Mouse (Mus musculus): ENCODE measurements around the gene Myo1g. TPM values are rescaled to one million over a fixed set of nuclear protein-coding genes. Genes with fewer than 3 reads are reported as not detected.

Myo1g gene
- polyA plus RNA-seq, 1 experiment from 2014 or later = 1.5 TPM

GRCm38 (mm10) chr11:6549770-6550169 lies 29.0 kb upstream of the Myo1g start:
- no peak overlapping the region for H3K4me3 ChIP-seq
- no peak overlapping the region for H3K27ac ChIP-seq
- WGBS = 92% methylated on average over 2 of the region's 2 CpGs
- H3K9ac ChIP-seq = no peak overlapping the region
- H3K9me3 ChIP-seq = no peaks in the 10 kb centered on the region
- peaks cover 33% of the 10 kb centered on the region for H3K36me3 ChIP-seq
- no peak for ATAC-seq (ENCODE audit: low FRiP score, low read depth)
- H3K4me2 ChIP-seq (replicated peaks) = no peak overlapping the region
- H3K27me3 ChIP-seq = no peaks in the 10 kb centered on the region
- peaks cover 19% of the 10 kb centered on the region for H3K4me1 ChIP-seq

GRCm38 (mm10) chr11:6547696-6548325 lies 27.0 kb upstream of the Myo1g start:
- WGBS = 24% methylated on average over 6 of the region's 6 CpGs
- Histone ChIP-seq H3K9ac (peak overlapping the region; percentile 80), H3K4me1 (peaks cover 19% of the 10 kb centered on the region), H3K9me3 (no peaks in the 10 kb centered on the region), H3K27ac (peak overlapping the region; percentile 98; the same call in 1 of the 2 replicates), H3K27me3 (no peaks in the 10 kb centered on the region), H3K4me3 (peak overlapping the region; percentile 87), H3K4me2 (replicated peaks) (peak overlapping the region; percentile 67), H3K36me3 (peaks cover 26% of the 10 kb centered on the region)
- ATAC-seq (ENCODE audit: low FRiP score, low read depth) = no peak

GRCm38 (mm10) chr11:6547037-6547680 lies 26.4 kb upstream of the Myo1g start:
- H3K4me1 ChIP-seq = peaks cover 19% of the 10 kb centered on the region
- under 1% methylated on average over 30 of the region's 41 CpGs for WGBS
- peak overlapping the region; percentile 80 for H3K9ac ChIP-seq
- H3K9me3 ChIP-seq = no peaks in the 10 kb centered on the region
- H3K36me3 ChIP-seq = peaks cover 20% of the 10 kb centered on the region
- peak overlapping the region; percentile 87 for H3K4me3 ChIP-seq
- peak overlapping the region; percentile 98 for H3K27ac ChIP-seq
- no peaks in the 10 kb centered on the region for H3K27me3 ChIP-seq
- peak overlapping the region; percentile 67 for H3K4me2 ChIP-seq (replicated peaks)
- peak; percentile 65 for ATAC-seq (ENCODE audit: low FRiP score, low read depth)

DNA sequence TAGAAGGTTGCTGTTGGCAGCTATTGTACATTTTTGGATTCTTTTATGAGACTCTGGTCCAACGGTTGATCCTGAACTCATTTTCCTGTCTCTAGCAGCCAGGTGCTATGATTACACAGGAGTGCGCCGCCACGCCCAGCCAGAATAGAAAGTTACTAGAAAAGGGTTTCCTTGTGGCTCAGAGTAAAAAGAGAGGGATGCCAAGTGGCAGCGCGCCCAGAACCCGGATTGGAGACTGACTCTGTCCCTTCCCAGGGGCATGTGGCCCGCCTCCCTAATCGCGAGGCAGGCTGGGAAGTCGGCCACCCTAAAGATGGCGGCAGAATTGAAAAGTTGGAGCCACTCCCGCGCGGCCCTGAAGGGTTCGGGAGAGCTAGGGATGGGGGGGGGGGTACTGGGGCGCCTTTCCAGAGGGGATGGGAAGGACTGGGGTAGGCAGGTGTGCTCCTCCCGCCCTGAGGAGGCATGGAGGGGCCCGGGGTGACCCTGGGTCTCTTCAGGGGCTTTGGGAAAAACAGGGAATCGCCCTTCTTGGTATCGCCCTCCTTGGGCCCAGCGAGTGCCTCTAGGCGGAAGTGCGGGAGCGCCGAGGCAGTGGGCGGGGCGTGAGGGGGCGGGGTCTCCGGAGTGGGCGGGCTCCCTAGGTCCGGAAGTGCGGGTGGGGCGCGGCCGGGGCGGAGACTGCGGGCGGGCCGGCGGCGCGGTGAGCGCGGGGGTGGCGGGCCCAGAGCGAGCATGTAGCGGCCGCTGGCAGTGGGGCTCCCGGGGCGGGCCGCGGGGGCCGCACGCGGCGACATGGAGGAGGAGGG lies 25.6 kb upstream of the Myo1g start, which contains the start of gene Ccm2:
Ccm2 (plus strand) TSS at position 683 of the 809 bp plus-strand sequence.
- Histone ChIP-seq H3K4me1 (peaks cover 19% of the 10 kb centered on the region), H3K27ac (peak within 1 kb of the TSS; percentile 98), H3K9me3 (no peaks in the 10 kb centered on the region), H3K4me3 (peak within 1 kb of the TSS; percentile 87), H3K9ac (peak within 1 kb of the TSS; percentile 80), H3K36me3 (peaks cover 13% of the 10 kb centered on the region), H3K4me2 (replicated peaks) (peak within 1 kb of the TSS; percentile 67), H3K27me3 (no peaks in the 10 kb centered on the region)
- ATAC-seq (ENCODE audit: low FRiP score, low read depth) = peak; percentile 97
- under 1% methylated on average over 25 of the region's 57 CpGs for WGBS

DNA sequence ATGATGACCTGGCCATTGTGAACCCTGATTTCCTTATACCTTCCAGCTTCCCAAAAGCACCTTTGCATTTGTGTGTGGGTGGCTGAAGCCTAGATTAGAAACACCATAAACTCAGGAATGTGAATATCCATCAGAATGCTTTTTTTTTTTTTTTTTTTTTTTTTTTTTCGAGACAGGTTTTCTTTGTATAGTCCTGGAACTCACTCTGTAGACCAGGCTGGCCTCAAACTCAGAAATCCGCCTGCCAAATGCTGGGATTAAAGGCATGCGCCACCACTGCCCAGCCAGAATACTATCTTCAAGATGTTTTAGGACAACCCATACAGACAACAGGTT lies 25.1 kb upstream of the Myo1g start:
- Histone ChIP-seq H3K9ac (peak overlapping the region; percentile 45; the same call in 1 of the 2 replicates), H3K4me2 (replicated peaks) (peak overlapping the region; percentile 67), H3K36me3 (peaks cover 9% of the 10 kb centered on the region; the same call in 1 of the 2 replicates), H3K27me3 (no peaks in the 10 kb centered on the region), H3K27ac (peak overlapping the region; percentile 98), H3K4me1 (peaks cover 19% of the 10 kb centered on the region), H3K9me3 (no peaks in the 10 kb centered on the region), H3K4me3 (peak overlapping the region; percentile 87)
- 23% methylated on average over 3 of the region's 3 CpGs for WGBS
- ATAC-seq (ENCODE audit: low FRiP score, low read depth) = peak; percentile 20; the same call in 1 of the 2 replicates

DNA sequence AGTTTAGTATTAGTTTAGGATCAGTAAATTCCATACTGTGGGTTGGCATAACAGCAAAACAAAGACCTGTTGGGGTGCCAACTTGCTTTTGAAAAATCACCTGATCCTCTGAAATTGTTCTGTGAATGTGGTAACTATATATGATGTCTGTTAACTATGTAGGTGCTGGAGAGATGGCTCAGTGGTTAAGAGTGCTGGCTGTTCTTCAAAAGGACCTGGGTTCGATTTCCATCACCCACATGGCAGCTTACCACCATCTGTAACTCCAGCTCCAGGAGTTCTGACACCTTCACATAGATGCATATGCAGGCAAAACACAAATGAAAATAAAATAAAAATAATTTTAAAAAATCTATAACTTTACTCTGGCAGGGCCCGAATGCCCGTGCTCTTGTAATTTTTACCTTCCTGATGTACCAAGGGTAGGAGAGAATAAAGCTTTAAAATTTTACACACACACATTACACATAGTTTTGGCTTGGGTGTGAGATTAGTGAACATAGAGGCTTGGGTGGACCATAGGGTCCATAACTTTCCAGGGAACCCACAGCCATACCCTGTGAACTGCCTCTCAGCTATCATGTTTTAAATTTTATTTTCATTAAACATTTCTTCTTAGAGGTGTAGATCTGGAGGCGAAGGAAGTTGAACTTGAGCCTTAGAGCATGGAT lies 24.6 kb upstream of the Myo1g start:
- H3K4me1 ChIP-seq = peaks cover 19% of the 10 kb centered on the region
- H3K36me3 ChIP-seq = peaks cover 4% of the 10 kb centered on the region; the same call in 1 of the 2 replicates
- no peaks in the 10 kb centered on the region for H3K9me3 ChIP-seq
- no peak for ATAC-seq (ENCODE audit: low FRiP score, low read depth)
- H3K4me2 ChIP-seq (replicated peaks) = no peak overlapping the region
- no peaks in the 10 kb centered on the region for H3K27me3 ChIP-seq
- no peak overlapping the region for H3K4me3 ChIP-seq
- no peak overlapping the region for H3K9ac ChIP-seq
- 95% methylated on average over 4 of the region's 4 CpGs for WGBS
- H3K27ac ChIP-seq = peak overlapping the region; percentile 98

DNA sequence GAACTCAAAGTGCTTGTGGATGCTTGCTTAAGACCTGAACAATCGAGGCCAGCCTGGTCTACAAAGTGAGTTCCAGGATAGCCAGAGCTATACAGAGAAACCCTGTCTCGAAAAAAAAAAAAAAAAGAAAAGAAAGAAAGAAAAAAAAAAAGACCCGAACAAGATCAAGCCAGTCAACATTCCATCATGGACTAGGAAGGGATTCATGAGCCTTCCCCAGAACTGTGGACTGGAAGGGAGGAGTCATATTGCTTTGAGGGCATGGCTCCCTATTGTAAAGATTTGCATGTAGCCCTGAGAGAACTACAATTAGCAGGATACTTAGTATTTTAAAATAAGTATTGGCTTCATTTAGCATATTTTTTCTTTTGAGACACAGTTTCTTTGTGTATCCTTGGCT lies 23.9 kb upstream of the Myo1g start:
- peaks cover 19% of the 10 kb centered on the region for H3K4me1 ChIP-seq
- H3K36me3 ChIP-seq = no peaks in the 10 kb centered on the region
- H3K4me2 ChIP-seq (replicated peaks) = no peak overlapping the region
- no peak overlapping the region for H3K4me3 ChIP-seq
- 74% methylated on average over 3 of the region's 3 CpGs for WGBS
- no peaks in the 10 kb centered on the region for H3K9me3 ChIP-seq
- ATAC-seq (ENCODE audit: low FRiP score, low read depth) = no peak
- no peaks in the 10 kb centered on the region for H3K27me3 ChIP-seq
- no peak overlapping the region for H3K9ac ChIP-seq
- H3K27ac ChIP-seq = no peak overlapping the region

GRCm38 (mm10) chr11:6530746-6531145 lies 10.0 kb upstream of the Myo1g start:
- ATAC-seq (ENCODE audit: low FRiP score, low read depth) = no peak
- H3K4me1 ChIP-seq = peaks cover 17% of the 10 kb centered on the region
- WGBS = 88% methylated on average over 3 of the region's 3 CpGs
- no peak overlapping the region for H3K4me3 ChIP-seq
- H3K9me3 ChIP-seq = no peaks in the 10 kb centered on the region
- H3K27me3 ChIP-seq = no peaks in the 10 kb centered on the region
- peaks cover 9% of the 10 kb centered on the region for H3K36me3 ChIP-seq
- H3K9ac ChIP-seq = no peak overlapping the region
- no peak overlapping the region for H3K27ac ChIP-seq
- no peak overlapping the region for H3K4me2 ChIP-seq (replicated peaks)

GRCm38 (mm10) chr11:6529961-6530360 lies 9.2 kb upstream of the Myo1g start:
- Histone ChIP-seq H3K9me3 (no peaks in the 10 kb centered on the region), H3K4me3 (no peak overlapping the region), H3K36me3 (peaks cover 17% of the 10 kb centered on the region), H3K9ac (no peak overlapping the region), H3K27me3 (no peaks in the 10 kb centered on the region), H3K4me1 (peaks cover 17% of the 10 kb centered on the region), H3K4me2 (replicated peaks) (no peak overlapping the region), H3K27ac (no peak overlapping the region)
- no peak for ATAC-seq (ENCODE audit: low FRiP score, low read depth)
- 87% methylated on average over 8 of the region's 8 CpGs for WGBS

- H3K4me2 ChIP-seq (replicated peaks) = peak overlapping the region; percentile 92
- no peaks in the 10 kb centered on the region for H3K9me3 ChIP-seq
- peak overlapping the region; percentile 84 for H3K9ac ChIP-seq
- H3K4me3 ChIP-seq = peak overlapping the region; percentile 73
- H3K27me3 ChIP-seq = no peaks in the 10 kb centered on the region
- WGBS = under 1% methylated on average over 51 of the region's 51 CpGs
- peaks cover 30% of the 10 kb centered on the region for H3K36me3 ChIP-seq
- ATAC-seq (ENCODE audit: low FRiP score, low read depth) = peak; percentile 96
- peaks cover 17% of the 10 kb centered on the region for H3K4me1 ChIP-seq
- peak overlapping the region; percentile 82 for H3K27ac ChIP-seq
These were observed 7.6 kb upstream of the Myo1g start for GRCm38 (mm10) chr11:6528186-6529006.
